Mouse (Mus musculus) spleen, adult 18-20 months (tissue): ENCODE results near the gene Mzf1.

Experiments used
- DNase-seq, 2 experiments: peaks; one replicate each; pipeline ENCODE4 v3.0.0; 2022; ENCODE audit warnings: mixed read lengths in 2 of 2

Mzf1 gene

DNA sequence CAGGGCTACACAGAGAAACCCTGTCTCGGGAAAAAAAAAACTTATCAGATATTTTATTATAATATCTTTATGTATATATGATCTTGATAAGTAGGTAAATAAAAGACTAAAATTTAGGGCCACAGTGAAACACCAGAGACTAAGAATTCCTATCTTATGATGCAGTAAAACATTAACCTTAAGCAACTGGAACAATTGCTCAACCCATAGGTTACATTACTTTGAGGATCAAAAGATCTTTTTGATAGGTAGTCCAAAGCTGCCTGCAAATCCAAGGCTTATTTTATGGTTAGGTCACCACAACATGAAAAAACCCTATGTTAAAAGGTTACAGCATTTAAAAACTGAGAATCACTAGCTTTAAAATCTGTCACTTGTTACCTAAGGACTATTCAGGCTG lies 53.0 kb downstream of the Mzf1 start:
- no peak for DNase-seq

DNA sequence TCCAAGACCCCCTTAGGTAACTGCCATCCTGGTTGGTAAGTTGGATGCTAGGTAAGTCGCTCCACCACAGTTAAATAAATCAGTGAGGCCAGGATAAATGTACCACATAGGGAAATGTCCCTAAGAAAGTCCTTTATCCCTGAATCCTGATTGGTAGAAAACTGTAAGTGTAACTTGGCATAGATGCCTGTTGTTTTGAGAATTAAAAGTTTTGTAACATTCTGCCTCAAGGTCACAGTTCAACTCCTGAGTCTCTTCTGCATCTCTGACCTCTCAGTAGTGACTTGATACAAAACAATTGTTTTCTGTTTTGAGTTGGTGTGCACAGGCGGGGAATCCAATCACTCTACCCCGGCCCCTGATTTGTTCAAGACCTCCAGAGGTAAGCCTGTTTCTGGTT lies 55.7 kb downstream of the Mzf1 start, which contains the start of gene Trim28:
Gene Trim28, plus strand, starts transcription at position 264 of the 400 bp plus-strand sequence.
- DNase-seq: no peak

DNA sequence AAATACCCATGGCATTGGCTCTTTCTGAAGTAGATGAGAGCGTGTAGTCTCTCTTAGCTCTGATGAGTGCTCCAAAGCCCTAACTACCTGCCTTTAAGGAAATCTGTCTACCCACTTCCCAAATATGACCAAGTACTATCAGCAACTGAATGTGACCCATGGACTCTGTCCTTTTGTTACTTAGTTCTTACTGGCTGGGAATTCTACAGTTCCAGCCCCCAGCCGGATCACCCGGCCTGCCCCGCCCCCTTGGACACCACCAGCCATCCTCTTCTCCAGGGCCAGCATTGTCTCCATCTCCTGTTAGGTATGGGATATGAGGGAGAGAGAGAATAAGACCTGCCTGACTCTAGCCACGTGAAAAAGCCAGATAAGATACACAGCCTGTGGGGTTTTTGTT lies 56.5 kb downstream of the Mzf1 start, which contains the start of gene Slc27a5:
Gene Slc27a5, minus strand, starts transcription at position 140 of the 400 bp plus-strand sequence.
- DNase-seq: no peak

DNA sequence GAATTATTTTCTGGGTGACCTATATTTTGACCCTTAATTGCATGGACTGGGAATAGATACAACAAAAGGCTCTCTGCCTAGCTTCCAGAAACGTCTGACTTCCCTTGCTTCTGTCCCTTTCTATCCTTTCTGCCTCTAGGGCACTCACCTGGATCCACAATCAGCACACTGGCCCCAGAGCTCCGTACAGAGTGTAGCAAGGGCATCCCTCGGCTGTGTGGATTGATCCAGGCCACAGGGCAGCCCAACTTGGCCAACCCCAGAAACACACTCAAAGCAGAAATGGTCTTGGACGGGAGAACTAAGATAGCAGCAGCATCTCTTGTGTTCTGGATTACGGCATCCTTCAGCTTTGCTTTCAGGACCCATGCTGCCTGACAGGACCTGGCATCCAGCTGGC lies 57.3 kb downstream of the Mzf1 start:
- DNase-seq: no peak

DNA sequence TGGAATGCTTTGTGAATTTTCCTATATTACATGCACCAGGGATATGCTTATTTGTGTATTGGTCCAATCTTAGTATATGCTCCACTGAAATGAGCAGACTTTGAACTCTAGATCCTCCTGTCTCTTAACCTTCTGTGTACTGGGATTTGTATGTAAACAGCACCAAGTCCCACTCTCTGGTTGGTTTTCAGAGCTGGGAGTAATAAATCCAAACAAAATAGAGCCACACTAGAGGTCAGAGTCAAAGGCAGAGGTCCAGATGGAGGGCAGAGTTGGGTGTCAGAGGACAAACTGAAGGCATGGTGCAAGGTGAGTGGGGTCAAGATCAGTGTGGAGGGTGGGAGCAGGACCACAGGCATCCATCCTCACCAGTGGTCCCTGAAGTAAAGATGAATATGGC lies 58.7 kb downstream of the Mzf1 start:
- DNase-seq: no peak

DNA sequence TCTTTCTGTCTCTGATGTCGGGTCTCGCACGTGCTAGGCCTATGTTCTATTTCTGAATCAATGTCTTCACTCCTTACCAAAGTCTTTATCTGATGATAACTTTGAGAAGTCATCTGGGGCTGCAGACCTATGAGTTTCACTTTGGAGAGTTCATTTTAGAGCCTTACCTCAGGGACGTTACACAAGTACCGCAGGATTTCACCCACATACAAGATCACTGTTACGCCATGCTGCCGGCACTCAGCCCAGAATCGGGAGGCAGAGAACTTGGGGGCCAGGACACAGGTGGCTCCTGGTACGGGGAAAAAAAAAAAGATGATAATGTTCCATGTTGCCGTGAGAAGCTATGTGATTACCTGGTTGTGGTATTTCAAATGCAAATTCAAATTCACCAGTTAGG lies 61.4 kb downstream of the Mzf1 start:
- no peak for DNase-seq
